Mouse (Mus musculus): ENCODE data around the gene Ctr9.
A peak's percentile ranks its signal among the peaks of the same experiment; 100 is the strongest.

The Ctr9 gene

GRCm38 (mm10) chr7:111029046-111029553 is 349 bp downstream of the Ctr9 start:
- DNase-seq (ENCODE audit: low spot score in 2 of 2) = no peak

GRCm38 (mm10) chr7:111048920-111049319 is 20.2 kb downstream of the Ctr9 start:
- no peak for DNase-seq (ENCODE audit: low spot score in 2 of 2)

GRCm38 (mm10) chr7:111049652-111050421 is 21.1 kb downstream of the Ctr9 start:
- peak in 1 of 2 experiments; percentile 45 for DNase-seq (ENCODE audit: low spot score in 2 of 2)

- peak; percentile 39 to 59 for DNase-seq (ENCODE audit: low spot score in 2 of 2)
Measured at GRCm38 (mm10) chr7:111055221-111055620, 26.5 kb downstream of the Ctr9 start.

- DNase-seq (ENCODE audit: low spot score in 2 of 2) = no peak
Measured at GRCm38 (mm10) chr7:111055984-111056657, 27.4 kb downstream of the Ctr9 start.

GRCm38 (mm10) chr7:111059527-111059926 is 30.8 kb downstream of the Ctr9 start:
- DNase-seq (ENCODE audit: low spot score in 2 of 2) = no peak

- no peak for DNase-seq (ENCODE audit: low spot score in 2 of 2)
Measured at GRCm38 (mm10) chr7:111062971-111063370, 34.2 kb downstream of the Ctr9 start.

- peak in 1 of 2 experiments; percentile 30 for DNase-seq (ENCODE audit: low spot score in 2 of 2)
Measured at GRCm38 (mm10) chr7:111068181-111068580, 39.4 kb downstream of the Ctr9 start.

GRCm38 (mm10) chr7:111069439-111070166 is 40.9 kb downstream of the Ctr9 start:
- no peak for DNase-seq (ENCODE audit: low spot score in 2 of 2)

GRCm38 (mm10) chr7:111070167-111070496 is 41.4 kb downstream of the Ctr9 start:
- no peak for DNase-seq (ENCODE audit: low spot score in 2 of 2)

GRCm38 (mm10) chr7:111072410-111072809 is 43.7 kb downstream of the Ctr9 start:
- no peak for DNase-seq (ENCODE audit: low spot score in 2 of 2)

GRCm38 (mm10) chr7:111075288-111075687 is 46.5 kb downstream of the Ctr9 start:
- no peak for DNase-seq (ENCODE audit: low spot score in 2 of 2)

- DNase-seq (ENCODE audit: low spot score in 2 of 2) = no peak
Measured at GRCm38 (mm10) chr7:111078271-111078670, 49.5 kb downstream of the Ctr9 start.

- no peak for DNase-seq (ENCODE audit: low spot score in 2 of 2)
Measured at GRCm38 (mm10) chr7:111080026-111080425, 51.3 kb downstream of the Ctr9 start.

GRCm38 (mm10) chr7:111080876-111081275 is 52.1 kb downstream of the Ctr9 start:
- DNase-seq (ENCODE audit: low spot score in 2 of 2) = no peak

- peak; percentile 81 to 89 for DNase-seq (ENCODE audit: low spot score in 2 of 2)
Measured at GRCm38 (mm10) chr7:111082043-111082821, 53.5 kb downstream of the Ctr9 start.

GRCm38 (mm10) chr7:111082822-111083732 is 54.3 kb downstream of the Ctr9 start, which contains the start of gene Eif4g2:
TSS of gene Eif4g2 (minus strand) at chr7:111083030.
- peak; percentile 99 for DNase-seq (ENCODE audit: low spot score in 2 of 2)

- no peak for DNase-seq (ENCODE audit: low spot score in 2 of 2)
Measured at GRCm38 (mm10) chr7:111083733-111084120, 55.0 kb downstream of the Ctr9 start.

GRCm38 (mm10) chr7:111084443-111084842 is 55.7 kb downstream of the Ctr9 start:
- DNase-seq (ENCODE audit: low spot score in 2 of 2) = no peak

GRCm38 (mm10) chr7:111085153-111085552 is 56.4 kb downstream of the Ctr9 start:
- no peak for DNase-seq (ENCODE audit: low spot score in 2 of 2)

All from heart, adult 9 months (tissue).